Mouse (Mus musculus): ENCODE data around the gene Snrpd3.
"Not testable (repeated sequence)": the region's sequence is repeated elsewhere in the genome, so short reads cannot be mapped to it uniquely, and the experiment has no call there.

Gene Snrpd3

DNA sequence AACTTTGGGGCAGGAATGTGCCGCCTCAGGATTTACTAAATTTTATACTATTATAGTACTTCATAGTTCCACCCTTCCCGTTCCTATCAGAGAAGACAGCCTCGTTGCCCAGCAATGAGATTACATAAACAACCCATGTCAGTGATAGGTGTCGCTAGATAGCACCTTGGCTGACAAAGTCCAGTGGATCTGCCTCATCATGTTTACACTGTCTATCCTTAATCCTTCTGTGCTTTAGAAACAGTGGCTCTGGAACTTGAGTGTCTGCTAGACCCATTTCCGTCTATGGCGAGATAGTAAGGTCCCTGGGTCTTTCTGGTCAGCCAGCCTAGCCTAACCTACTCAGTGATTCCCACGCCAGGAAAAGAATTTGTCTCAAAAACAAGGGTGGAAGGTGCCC is 17.0 kb upstream of the Snrpd3 start:
- DNase-seq (ENCODE audit: low spot score in 2 of 2): no peak

DNA sequence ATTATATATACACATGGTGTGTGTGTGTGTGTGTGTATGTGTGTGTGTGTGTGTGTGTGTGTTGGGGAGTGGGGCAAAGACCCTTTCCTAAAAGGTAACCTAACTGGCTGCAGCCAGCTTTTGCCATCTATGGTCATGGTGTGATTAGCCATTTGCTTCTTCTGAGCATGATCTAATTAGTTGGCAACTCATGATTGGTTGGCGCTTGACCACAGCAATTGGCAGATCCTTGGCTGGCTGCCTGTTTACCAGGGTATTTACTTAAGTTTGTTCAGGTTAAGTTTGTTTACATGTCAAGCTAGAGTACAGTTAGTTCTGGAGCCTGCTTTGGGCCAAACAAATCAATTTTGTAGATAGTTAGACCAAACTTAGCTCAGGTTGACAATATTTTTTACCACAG is 15.7 kb upstream of the Snrpd3 start:
- no peak for DNase-seq (ENCODE audit: low spot score in 2 of 2)

DNA sequence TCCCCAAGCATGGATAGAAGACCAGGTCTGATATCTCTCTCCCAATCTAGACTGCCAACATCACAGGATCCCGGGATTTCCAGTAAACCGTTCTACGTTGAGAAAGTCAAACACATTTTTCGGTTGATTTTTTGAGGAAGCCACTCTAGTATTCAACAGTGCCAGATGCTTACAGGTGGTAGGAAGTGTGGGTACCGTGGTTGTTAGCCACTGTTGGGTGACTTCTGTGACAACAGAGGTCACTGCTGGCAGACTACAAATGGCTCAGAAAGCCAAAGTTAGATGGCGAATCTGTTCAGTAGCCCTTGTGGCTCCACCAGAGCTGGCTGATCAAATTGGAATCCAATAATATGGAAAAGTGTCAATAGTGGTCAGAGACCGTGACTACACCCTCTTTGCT is 13.7 kb upstream of the Snrpd3 start:
- DNase-seq (ENCODE audit: low spot score in 2 of 2): no peak

DNA sequence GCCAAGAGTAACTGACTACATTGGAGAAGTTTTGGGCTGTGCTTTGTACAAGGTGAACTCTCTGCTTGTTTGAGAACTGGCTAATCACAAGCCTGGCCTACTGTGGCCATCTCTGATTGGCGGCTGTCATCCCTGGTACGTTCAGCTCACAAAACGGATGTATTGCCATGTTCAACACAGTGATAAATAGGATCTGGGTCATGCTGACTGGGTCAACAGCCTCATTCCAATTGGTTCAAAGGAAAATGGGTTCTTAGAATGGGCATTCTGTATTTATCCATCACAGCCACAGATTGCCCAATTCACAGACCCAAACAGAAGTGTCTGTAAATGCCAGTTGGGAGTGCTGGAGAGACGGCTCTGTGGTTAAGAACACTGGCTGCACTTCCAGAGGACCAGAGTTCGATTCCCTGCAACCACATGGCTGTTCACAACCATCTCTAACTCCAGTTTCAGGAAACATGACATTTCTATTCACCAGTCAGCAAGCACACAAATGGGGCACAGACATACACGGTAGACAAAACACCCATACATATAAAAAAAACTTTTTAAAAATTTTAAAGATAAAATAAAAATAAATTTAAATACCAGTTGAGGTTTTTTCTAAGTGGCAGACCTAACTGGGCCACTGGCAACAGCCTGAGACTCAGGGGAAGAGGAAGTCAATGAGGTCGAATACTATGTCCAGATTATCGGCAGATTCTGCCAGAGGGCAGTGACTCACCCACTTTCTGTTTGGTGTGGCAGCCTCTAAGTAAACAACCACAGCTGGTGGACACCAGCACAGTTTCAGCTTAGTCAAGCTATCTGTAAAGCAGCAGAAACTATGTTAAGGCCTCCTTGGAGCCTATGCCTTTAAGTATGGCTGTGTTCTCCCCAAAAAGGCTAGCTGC is 12.9 kb upstream of the Snrpd3 start:
- no peak for DNase-seq (ENCODE audit: low spot score in 2 of 2)

DNA sequence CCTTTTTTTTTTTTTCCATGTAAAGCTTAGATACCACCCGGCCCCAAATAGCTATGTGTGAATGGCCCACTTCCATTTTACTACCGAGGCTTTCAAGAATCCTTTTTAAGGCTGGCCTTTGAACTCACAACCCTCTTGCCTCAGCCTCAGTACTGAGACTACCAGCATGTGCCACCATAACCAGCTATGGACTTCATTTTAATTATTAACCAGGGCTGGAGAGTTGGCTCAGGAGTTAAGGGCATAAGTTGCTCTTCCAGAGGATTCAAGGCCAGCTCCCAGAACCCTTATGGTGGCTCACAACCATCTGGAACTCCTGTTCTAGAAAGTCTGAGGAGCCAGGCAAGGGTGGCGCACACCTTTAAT is 12.2 kb upstream of the Snrpd3 start:
- no peak for DNase-seq (ENCODE audit: low spot score in 2 of 2)

DNA sequence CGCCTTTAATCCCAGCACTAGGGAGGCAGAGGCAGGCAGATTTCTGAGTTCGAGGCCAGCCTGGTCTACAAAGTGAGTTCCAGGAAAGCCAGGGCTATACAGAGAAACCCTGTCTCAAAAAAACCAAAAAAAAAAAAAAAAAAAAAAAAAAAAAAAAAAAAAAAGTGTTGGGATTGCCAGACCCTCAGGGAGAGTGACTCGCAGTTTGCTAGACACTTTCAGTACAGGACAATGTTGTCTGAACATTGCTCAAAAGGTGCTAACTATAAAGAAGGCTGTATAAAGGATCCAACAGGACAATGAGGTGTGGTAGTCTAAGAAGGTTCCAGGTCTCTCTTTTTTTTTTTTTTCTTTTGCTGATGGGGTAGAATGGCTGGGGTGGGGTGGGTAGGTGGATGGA is 11.4 kb upstream of the Snrpd3 start:
- not testable (repeated sequence) for DNase-seq (ENCODE audit: low spot score in 2 of 2)

DNA sequence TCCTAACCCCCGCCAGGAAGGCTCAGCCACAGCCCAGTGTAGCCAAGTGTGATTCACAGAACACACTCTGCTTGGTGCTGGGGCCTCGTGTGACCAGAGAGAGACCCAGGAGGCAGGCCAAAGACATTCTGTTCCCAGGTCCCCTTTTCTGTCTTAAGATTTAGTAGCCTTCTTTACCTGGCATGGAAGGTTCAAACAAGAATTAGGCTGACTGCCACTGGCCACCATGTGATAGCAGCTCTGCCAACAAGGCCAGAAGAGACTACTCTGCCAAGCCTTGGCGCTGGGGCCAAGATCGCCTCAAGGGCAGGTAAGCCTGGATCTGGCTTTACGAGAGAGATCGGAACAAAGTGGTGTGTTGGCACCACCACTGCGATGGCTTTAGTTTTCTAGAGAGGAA is 6.9 kb upstream of the Snrpd3 start:
- no peak for DNase-seq (ENCODE audit: low spot score in 2 of 2)

DNA sequence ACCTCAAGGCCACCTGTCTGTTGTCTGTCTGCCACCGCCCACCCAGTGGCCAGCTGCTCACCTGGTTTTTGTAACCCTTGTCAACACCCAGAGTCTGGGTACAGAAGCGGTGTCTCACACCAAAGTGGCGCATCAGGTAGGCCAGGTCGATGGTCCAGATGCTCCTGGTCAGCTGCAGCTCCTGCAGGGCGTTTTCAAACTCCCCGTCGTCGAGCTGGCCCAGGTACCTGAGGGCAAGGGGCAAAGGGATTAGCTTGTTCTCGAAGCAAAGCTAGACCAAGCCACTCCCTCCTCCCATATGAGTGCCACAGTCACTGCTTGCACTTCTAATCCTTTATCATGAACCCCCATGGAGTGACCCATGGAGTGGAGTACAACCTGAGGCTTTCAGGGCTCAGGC is 6.3 kb upstream of the Snrpd3 start:
- DNase-seq (ENCODE audit: low spot score in 2 of 2): no peak

DNA sequence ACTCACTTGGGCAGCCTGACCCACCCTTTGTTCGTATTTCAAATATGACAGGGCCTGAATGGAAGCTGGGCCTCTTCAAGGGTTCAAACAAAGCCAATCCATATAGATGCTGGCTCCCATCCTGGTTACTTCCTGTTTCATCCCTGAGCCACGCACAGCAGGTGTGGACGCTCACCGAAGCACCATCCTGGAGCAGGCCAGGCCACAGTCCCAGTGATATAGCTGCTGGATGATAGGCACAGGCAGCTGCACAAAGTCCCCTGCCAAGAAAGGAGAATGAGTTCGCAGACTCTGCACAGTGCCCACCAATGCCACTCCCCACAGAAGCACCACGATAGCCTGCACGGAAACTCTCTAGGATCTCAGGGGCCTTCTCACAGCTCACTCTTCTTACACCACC is 5.5 kb upstream of the Snrpd3 start:
- no peak for DNase-seq (ENCODE audit: low spot score in 2 of 2)

DNA sequence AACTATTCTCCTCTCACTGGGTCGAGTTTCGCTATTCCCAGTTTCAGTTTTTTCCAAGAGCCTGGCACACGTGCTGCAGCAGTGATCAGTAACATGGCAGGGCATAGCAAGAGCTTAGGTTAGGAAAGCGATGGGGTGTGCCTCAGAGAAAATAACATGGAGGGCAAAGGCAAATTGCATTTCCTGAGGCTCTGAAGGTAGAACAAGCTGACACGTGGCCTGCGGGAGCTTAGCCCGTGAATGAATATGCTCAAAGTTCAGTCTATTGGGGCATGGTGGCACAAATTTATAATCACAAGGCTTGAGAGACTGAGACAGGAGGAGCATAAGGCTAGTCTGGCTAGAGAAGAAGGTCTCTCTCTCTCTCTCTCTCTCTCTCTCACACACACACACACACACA is 4.6 kb upstream of the Snrpd3 start:
- DNase-seq (ENCODE audit: low spot score in 2 of 2): no peak

DNA sequence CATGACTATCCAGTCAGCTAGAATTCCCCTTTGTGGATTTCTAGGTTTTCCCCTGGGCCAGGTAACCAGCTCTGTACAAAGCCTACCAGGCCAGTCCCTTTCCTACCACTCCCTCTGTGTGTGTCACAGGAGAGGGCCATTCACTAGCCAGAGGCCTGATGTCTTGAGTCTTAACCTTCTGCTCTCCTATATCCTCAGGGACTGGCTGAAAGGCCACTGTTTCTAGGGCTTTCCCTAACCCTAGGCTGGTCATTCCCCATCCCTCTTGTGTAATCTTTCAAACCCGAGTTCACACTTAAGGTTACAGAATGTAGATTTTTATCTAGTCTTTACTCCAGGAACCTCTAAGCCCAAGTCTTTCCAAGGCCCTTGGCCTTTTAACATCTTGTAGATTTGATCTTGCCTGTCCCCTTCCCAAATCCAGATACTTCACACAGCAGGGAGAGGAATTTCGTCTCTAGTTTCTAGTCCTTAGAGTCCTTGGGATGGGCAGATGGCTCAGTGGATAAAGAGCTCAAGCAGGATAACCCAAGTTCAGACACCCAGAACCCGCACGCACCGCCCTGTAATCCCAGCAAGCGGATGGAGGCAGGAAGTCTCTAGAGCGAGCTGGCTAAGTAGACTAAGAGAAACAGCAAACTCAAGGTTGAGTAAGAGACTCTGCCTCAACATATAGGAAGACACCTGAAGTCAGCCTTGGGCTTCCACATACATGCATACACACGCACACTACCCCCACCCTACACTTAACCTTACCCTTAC is 3.9 kb upstream of the Snrpd3 start:
- no peak for DNase-seq (ENCODE audit: low spot score in 2 of 2)

DNA sequence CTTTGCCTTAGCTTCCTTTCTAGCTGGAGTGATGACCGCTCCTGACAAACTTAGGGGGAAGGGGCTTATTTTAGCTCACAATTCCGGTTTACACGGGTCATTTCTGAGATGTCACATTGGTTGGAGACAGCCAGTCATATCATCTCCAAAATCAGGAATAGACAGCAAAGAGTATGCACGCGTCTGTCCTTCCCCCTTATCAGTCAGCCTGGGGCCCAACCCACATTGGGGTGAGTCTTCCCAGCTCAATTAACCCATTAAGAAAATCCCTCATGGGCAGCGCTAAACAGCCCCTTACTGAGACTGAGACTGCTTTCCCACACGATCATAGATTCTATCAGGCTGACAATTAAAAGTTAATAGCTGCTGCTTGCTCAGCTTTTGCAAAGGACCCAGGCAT is 3.0 kb upstream of the Snrpd3 start:
- no peak for DNase-seq (ENCODE audit: low spot score in 2 of 2)

DNA sequence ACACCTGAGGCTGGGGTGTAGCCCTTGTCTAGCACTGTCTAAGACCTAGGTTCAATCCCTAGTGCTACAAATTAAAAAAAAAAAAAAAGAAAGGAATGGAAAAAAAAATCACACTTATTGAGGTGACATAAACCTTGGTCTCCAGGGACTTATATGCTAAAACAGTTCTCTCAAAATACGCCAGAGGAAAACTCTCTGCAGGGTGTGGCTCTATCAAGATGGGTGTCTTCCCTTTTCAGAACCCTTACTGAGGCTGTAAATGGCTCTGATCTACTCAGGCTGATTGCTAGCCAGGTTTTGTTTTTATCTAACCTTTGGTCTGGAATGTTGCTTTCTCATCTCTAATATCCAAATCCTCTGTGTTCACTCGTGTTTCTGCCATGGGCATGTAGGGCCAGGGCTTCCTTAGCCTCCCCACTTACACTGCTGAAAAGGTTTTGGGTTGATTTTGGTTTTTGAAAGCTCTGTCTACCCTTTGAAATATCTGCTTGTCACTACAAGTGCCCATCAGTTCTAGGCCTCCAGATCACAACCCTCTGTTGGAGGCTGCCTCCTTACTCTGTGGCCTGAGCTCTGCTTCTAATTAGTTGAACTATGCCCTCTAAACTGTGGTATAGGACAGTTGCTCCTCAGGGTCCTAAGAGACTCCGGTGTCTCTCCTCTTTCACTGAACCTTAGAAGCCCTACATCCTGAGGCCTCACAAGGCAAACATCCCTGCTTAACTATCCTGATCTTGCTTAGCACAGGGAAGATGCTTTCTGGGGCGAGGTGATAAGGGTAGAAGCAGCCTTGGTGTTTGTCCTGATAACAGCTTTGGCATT is 1.9 kb upstream of the Snrpd3 start:
- no peak for DNase-seq (ENCODE audit: low spot score in 2 of 2)

DNA sequence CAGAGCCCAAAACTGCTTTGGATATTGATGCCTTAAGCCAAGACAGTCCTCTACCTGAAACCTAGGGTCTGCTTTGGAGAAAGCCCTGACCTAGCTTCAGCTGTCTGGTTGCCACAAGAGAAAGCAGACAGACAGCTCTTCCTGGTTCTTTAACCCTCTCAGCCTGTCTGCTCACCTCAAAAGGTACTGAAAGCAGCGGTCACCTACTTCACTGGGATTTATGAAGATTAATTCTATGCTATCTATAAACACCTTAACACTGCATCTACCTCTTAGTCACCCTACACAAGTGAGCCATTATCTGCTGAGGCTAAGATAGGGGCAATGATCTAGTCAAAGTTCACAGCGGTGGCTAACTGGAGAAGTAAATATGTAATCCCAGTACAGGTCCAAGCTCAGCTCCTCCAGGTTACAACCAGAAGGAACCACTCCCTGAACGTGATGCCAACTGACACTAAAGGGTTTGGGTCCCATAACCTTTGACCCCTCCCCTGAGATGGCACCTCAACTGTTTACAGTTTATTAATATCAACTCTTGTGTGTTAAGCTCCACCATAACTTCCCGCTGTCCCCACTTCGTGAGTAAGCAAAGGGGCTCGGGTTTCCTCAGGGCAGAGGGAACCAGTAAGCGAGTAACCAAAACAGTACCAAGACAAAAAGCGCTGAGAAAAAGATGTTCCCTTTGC is 1.2 kb upstream of the Snrpd3 start:
- DNase-seq (ENCODE audit: low spot score in 2 of 2): no peak

DNA sequence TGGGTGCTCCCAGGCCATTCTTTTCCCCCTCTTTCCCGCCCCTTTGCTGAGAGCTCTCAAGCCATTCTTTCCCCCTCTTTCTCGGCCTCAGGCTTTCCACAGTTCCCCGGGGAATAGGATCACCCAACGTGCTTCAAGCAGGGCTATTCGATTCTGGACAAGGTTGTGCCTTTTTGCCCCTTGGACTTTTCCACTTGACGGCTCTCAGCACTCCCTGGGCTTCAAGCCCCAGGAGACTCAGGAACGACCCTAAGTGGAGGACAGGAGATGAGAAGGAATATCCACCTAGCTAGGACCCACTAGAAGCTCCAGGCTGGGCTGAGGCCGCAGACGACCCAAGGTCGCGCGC is 653 bp upstream of the Snrpd3 start:
- no peak for DNase-seq (ENCODE audit: low spot score in 2 of 2)

DNA sequence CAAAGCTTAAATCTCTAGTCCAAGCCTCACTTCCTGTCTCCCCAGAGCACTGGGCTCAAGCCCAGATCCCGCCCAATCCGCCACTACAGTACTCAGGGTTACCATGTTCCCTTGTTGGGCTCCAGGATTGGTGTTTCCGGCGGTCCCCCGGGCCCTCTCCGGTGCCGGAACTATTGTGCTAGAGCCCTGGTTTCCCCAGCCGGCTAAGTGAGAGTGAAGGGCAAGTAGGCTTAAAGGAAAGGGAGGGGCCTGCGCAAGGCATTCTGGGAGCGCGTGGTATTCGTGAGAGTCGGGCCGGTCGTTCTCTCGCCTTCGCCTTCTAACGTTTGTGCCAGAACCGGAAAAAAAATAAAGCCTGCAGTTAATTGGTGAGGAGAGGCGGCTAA is 400 bp downstream of the Snrpd3 start, which contains the start of gene Gucd1:
Gene Gucd1, minus strand, starts transcription at position 215 of the 386 bp plus-strand sequence.
- DNase-seq (ENCODE audit: low spot score in 2 of 2): peak; percentile 98 to 99

DNA sequence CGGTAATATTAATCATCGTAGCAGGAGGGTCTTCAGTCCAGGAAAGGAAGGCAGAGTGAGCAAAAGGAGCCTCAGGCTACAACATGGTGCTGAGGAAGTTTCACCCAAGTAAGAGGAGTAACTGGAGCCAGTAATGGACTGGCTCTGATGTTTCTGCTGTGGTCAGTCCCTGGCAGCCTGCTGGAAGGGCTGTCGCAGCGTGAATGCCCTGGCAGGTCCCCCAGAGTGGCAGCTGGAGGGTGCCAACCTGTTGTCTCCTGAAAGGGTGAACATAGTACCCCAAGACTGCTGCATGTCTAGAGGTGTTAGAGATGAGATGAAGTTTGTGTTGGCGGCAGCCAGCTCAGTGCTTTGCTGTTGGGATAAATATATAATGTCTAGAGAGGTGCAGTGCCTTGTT is 3.2 kb downstream of the Snrpd3 start:
- DNase-seq (ENCODE audit: low spot score in 2 of 2): no peak

DNA sequence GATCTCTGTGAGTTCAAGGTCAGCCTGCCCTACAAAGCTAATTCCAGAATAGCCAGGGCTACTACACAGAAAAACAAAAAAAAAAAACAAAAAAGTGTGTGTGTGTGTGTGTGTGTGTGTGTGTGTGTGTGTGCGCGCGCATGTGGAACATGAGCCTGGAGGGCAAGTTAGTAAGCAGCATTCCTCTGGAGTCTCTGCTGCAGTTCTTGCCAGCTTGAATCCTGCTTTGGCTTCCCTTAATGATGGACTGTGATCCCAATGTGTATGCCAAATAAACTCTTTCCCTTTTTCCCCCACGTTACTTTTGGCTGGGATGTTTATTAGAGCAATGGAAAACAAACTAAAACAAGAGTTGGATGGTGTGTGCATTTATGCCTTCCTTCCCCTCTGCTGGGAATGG is 4.3 kb downstream of the Snrpd3 start:
- no peak for DNase-seq (ENCODE audit: low spot score in 2 of 2)

DNA sequence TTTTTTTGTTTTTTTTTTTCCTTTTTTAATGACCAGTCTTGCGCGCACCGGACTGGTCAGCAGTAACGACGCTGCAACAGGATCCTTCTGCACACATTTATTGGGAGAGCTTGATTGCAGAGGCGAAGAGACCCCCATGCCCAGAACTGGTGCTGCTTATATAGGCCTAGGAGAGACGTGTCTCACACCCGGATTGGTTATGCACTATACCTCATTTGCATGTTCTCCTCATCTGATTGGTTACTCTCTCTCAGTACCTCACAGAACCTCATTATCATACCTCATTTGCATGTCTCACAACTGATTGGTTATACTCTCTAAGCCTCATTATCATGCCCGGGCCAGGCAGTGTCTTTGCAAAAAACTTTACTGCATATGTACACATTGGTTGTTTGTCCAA is 8.1 kb downstream of the Snrpd3 start:
- not testable (repeated sequence) for DNase-seq (ENCODE audit: low spot score in 2 of 2)

DNA sequence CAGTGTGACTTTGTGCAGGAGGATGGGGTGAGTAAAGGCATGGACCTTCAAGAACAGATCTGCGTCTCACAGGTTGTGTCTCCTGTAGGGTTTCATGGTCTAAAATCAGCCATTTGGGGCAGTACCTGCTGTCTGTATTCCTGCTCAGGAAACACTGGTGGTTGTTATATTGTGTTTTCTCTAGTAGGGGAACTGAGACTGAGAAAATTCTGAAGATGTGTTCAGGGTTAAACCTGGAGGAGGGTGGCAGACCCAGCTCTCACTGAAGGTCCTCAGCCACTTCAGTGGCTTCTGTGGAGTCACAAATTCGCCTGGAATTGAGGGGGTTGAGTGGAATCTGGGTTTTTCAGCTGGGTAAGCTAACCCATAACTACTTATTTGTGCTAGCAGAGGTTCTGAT is 13.0 kb downstream of the Snrpd3 start:
- no peak for DNase-seq (ENCODE audit: low spot score in 2 of 2)

DNA sequence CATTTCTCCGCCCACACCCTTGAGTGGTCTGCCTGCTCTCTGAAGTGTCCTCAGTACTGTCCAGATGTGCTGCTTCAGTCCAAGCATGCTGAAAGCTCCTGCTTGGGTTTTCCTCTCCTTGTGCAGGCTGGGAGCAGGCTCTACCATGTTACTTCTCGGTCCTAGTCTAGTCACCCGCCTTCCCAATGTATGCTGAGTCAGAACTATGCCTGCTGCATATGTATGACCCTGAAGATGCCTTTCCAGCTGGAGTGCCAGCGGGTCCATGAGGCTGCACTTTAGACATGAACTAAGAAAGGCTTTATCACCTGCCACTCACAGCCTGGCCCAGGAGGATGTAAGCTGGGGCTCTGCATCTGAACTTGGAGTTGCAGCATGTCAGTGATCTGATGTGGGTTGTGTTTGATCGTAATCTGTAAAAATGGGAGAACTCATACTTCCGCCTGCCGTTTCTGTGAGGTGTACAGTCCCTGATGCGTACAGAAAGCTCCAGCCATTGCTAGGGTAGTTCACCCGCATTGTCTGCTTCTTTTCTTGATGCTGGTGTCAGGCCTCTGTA is 14.3 kb downstream of the Snrpd3 start:
- DNase-seq (ENCODE audit: low spot score in 2 of 2): no peak

DNA sequence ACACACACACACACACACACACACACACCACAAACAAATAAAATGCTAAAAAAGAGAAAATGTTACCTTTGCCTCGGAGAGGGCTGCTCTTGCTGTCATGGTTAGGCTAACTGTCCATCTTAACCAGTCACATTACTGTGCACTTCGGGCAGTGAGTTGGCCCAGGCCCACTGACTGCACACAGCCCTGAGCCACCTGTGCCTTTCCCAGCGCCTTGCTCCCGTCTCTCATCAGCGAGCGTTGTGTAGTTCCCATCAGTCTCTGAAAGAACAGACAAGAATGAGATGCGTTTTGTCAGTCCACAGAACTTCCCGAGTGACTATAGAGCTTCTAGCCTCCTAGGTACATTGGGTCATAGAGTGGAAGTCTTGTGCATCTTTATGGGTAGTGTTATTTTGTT is 16.9 kb downstream of the Snrpd3 start:
- DNase-seq (ENCODE audit: low spot score in 2 of 2): no peak

All from frontal cortex, postnatal 36 days (tissue).